Mouse (Mus musculus) E14TG2a.4 (cell line): ENCODE measurements around the gene Vnn3.

Source experiments
- H3K27me3 ChIP-seq: 2 replicates; pipeline ENCODE4 v1.6.1; 2014; ENCODE audit warnings: low read length, control low read depth; ENCODE audit not compliant: insufficient read depth
- H3K36me3 ChIP-seq: 2 replicates; pipeline ENCODE4 v1.6.1; 2014; ENCODE audit warnings: low read length, control low read depth; ENCODE audit not compliant: insufficient read depth
- H3K4me1 ChIP-seq: replicated peaks from 2 replicates; pipeline ENCODE4 v1.6.1; 2014; ENCODE audit warnings: low read depth, low read length, control low read depth
- H3K4me3 ChIP-seq: replicated peaks from 2 replicates; pipeline ENCODE4 v1.5.1; 2014; ENCODE audit warnings: mild to moderate bottlenecking, low read length
- H3K9me3 ChIP-seq: 2 replicates; pipeline ENCODE4 v1.6.1; 2014; ENCODE audit warnings: low read length, control low read depth
- CTCF ChIP-seq: conservative IDR thresholded peaks from 2 replicates; pipeline ENCODE4 v1.5.1; 2014; ENCODE audit warnings: low read length
- NANOG ChIP-seq: IDR thresholded peaks from 2 replicates; pipeline ENCODE4 v1.6.1; 2014; ENCODE audit warnings: borderline replicate concordance, low read length, mixed read lengths
- POU5F1 ChIP-seq: IDR thresholded peaks from 2 replicates; pipeline ENCODE4 v1.6.1; 2014; ENCODE audit warnings: low read length, borderline replicate concordance

The Vnn3 gene

DNA sequence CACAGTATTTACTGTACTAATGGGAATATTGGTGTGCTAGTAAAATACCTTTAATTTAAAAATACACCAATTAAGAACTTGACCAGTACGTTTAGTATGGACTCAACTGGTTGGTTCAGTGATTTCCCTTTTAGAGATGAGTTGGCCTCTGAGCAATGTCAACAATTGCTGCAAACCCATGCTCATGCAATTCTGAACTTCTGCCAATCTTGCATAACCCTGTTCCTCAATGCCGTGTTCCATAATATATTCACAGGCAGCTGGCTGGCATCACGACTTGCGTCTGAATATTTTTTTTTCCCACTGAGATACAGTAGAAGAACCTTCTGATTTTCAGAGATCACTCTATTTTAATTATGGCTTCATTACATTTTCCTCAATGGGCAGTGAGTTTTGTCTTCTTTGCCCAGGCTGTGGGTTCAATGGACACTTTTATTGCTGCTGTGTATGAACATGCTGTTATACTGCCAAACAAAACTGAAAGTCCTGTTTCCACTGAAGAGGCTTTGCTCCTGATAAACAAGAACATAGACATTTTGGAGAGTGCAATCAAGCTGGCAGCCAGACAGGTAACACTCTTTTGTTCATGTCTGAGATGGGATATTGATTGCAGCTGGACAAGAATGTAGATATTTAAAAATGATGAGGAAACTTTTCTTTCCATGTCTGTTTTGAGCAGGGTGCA, at the start of gene Vnn3:
Vnn3 (plus strand) TSS at position 235 of the 685 bp plus-strand sequence.
- Histone ChIP-seq H3K27me3 (no peaks in the 10 kb centered on the region), H3K36me3 (no peaks in the 10 kb centered on the region), H3K4me3 (no peak within 1 kb of the TSS), H3K9me3 (peaks cover 23% of the 10 kb centered on the region), H3K4me1 (no peaks in the 10 kb centered on the region)
- no peak for TF ChIP-seq CTCF
- no peak for TF ChIP-seq POU5F1
- TF ChIP-seq NANOG: no peak

DNA sequence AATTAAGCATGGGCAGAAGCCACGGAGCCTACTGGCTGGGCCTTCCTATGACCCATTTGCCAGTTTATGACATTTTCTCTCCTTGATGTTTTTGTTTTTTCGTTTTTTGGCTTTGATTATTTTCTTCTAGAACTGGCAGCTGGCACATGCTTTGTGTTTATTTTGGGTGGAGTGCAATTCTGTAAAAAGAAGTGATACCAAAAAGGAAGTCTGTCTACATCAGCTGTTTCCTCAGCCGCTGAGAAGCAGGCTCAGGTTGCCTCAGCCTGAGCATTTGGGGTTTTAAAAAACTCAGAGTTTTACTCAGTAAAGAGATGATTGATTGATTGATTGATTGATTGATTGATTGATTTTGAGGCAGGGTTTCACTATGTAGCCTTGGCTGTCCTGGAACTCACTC, 48.4 kb upstream of the Vnn3 start:
- H3K4me1 ChIP-seq: peaks cover 77% of the 10 kb centered on the region
- no peak overlapping the region for H3K4me3 ChIP-seq
- 0 out of 2 replicates have a peak, but pooled peaks cover 3% of the 10 kb centered on the region for H3K27me3 ChIP-seq
- TF ChIP-seq CTCF (no peak), POU5F1 (no peak), NANOG (no peak)
- H3K36me3 ChIP-seq: peaks cover 7% of the 10 kb centered on the region; the same call in 1 of the 2 replicates
- peaks cover 3% of the 10 kb centered on the region; the same call in 1 of the 2 replicates for H3K9me3 ChIP-seq

DNA sequence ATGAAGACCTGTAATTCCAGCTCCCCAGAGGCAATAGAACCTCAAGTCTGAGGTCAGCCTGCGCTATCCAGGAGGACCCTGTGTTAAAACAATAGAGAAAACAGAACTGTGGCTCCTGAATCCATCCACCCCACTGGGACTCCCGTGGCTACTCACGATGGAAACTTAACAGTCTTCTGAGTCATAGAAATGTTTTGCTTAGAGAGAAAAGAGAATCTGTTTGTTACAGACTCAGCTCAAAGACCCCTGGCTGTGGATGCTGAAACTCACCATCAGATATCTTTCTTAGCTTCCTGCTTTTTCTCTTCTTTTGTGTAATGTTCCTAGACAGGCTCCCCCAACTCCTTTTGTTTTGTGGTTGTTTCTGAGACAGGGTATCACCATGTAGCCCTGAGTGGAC, 46.6 kb upstream of the Vnn3 start:
- peaks cover 72% of the 10 kb centered on the region for H3K4me1 ChIP-seq
- H3K4me3 ChIP-seq: no peak overlapping the region
- TF ChIP-seq CTCF: no peak
- TF ChIP-seq NANOG: peak; percentile 83
- no peak for TF ChIP-seq POU5F1
- peaks cover 9% of the 10 kb centered on the region; the same call in 1 of the 2 replicates for H3K36me3 ChIP-seq
- H3K27me3 ChIP-seq: 0 out of 2 replicates have a peak, but pooled peaks cover 3% of the 10 kb centered on the region
- H3K9me3 ChIP-seq: peaks cover 3% of the 10 kb centered on the region; the same call in 1 of the 2 replicates

DNA sequence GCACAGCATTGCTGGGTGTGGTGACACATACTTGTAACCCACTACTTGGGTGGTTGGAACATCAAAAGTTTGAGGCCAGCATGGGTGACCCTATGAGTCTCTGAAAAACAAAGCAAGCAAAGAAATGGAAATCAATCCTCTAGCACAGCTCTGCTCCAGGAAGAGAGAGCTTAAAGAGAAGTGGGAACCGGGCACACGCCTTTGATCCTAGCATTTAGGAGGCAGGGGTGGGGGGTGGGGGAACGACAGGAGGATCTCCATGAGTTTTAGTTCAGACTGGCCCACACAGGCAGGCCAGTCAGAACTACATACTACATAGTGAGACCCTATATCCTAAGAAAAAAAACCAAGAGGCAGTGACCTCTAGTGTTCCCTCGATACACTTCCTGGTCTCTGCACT, 45.1 kb upstream of the Vnn3 start:
- peaks cover 9% of the 10 kb centered on the region; the same call in 1 of the 2 replicates for H3K36me3 ChIP-seq
- H3K4me3 ChIP-seq: 0 out of 2 replicates have a peak overlapping the region, but pooled peaks have one; percentile 3
- peaks cover 72% of the 10 kb centered on the region for H3K4me1 ChIP-seq
- H3K9me3 ChIP-seq: peaks cover 3% of the 10 kb centered on the region; the same call in 1 of the 2 replicates
- no peaks in the 10 kb centered on the region for H3K27me3 ChIP-seq
- TF ChIP-seq CTCF (no peak), NANOG (peak; percentile 92)

DNA sequence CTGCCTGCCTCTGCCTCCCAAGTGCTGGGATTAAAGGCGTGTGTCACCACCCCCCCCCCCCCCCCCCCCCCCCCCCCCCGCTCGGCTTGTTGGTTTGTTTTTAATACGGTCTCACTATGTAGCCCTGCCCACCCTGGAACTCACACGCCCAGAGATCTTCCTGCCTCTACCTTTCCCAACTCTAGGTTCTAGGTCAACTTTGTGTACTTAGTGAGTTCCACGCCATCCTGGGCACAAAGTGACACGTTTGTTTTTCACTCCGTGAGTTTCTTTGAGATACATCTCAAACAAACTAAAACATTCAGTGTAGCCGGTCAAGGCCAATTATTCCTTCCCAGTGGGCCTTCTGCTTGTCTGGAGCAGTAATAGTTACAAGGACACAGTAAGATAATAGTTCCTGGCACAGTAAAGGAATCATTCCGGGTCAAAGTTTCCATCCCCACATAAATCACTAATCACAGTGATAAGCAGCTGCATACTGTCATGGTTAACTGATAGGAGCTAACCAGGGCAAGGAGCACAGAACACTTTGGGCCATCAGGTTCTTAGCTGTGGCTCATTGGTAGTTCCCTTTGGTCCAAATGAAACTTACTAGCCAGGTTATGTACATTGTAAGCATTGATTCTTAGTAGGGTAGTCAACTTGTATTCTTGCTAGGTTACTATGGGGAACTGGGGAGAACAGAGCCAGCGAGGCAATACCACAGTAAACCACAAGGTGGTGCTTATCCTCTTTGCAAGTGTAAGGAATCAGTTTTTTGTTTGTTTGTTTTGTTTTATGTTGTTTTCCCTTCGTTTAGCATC, 39.4 kb upstream of the Vnn3 start:
- no peaks in the 10 kb centered on the region for H3K9me3 ChIP-seq
- H3K36me3 ChIP-seq: 0 out of 2 replicates have a peak, but pooled peaks cover 2% of the 10 kb centered on the region
- H3K4me1 ChIP-seq: peaks cover 62% of the 10 kb centered on the region
- no peaks in the 10 kb centered on the region for H3K27me3 ChIP-seq
- TF ChIP-seq NANOG (no peak), CTCF (peak; percentile 99)
- H3K4me3 ChIP-seq: peak overlapping the region; percentile 67; the same call in 1 of the 2 replicates

DNA sequence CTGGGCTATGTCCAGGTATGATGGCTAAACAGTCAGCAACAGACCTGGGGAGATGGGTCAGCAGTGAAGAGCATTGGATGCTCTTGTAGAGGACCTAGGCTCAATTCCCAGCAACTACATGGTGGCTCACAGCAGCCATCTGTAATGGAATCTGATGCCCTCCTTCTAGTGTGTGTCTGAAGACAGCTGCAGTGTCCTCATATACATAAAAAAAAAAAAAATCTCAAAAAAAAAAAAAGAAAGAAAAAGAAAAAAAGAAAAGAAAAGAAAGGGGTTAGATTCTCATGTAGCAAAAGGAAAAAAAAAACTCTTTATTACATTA, 38.9 kb upstream of the Vnn3 start:
- Histone ChIP-seq H3K9me3 (no peaks in the 10 kb centered on the region), H3K36me3 (0 out of 2 replicates have a peak, but pooled peaks cover 2% of the 10 kb centered on the region), H3K4me1 (peaks cover 56% of the 10 kb centered on the region), H3K4me3 (peak overlapping the region; percentile 67), H3K27me3 (no peaks in the 10 kb centered on the region)
- no peak for TF ChIP-seq POU5F1
- no peak for TF ChIP-seq CTCF
- TF ChIP-seq NANOG: no peak

DNA sequence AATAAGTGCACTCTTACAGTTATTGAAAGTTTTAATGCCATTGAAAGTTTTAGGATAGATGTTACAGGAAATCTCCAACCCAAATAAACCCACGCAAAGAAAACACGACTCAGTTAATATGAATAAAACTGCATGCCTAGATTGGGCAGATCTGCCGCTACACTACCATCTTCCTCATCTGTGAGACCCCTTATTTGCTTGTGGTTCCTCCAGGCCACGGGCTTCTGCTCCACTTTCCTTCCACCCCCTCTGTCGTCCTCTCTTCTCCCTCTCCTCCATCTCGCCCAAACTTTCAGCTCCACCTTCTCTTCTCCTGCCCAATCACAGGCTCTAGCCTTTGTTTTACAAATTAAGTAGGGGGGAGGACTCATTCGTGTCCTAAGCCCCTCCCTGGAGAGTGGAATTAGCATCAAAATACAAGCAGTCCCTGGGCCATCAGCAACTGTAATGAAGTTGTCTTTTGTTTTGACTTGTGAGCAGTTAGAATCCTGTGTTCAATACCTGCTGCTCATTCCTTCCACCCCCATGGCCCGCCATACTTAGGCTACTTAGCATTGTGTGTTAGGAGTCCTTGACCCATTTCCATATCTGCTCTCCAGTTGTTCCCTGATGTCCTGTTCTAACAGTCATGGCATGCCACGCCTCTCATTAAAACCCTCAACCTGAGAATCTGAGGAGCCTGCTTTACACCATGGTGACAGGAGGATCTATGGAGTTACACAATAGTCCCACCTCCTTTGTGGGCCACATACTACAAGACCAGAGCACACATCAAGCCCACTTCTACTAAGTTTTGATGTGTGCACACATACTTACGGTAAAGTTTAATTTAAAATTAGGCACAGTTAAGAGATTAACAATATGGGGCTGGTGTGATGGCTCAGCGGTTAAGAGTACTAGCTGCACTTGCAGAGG, 38.2 kb upstream of the Vnn3 start:
- Histone ChIP-seq H3K9me3 (0 out of 2 replicates have a peak, but pooled peaks cover 5% of the 10 kb centered on the region), H3K4me3 (peak overlapping the region; percentile 67), H3K4me1 (peaks cover 49% of the 10 kb centered on the region), H3K36me3 (0 out of 2 replicates have a peak, but pooled peaks cover 2% of the 10 kb centered on the region), H3K27me3 (no peaks in the 10 kb centered on the region)
- TF ChIP-seq POU5F1: peak; percentile 85
- TF ChIP-seq CTCF: no peak
- peak; percentile 98 for TF ChIP-seq NANOG

DNA sequence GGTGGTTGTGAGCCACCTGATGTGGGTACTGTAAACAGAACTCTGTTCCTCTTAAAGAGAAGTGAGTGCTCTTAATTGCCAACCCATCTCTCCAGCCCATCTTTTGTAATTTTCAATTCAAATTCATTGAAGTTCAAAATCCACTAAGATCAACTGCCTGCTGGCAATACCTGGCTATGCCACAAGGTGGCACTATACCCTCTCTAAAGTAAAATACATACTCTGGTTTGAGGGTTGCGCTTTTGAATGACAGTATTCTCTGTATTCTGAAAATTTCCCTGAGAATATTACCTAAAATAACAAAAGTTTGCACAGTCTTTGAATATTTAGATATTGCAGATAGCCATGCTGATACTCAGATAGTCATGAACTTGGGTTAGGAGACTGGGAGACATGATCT, 36.1 kb upstream of the Vnn3 start:
- no peak overlapping the region for H3K4me3 ChIP-seq
- no peaks in the 10 kb centered on the region for H3K27me3 ChIP-seq
- TF ChIP-seq CTCF (peak; percentile 99), NANOG (no peak)
- H3K36me3 ChIP-seq: peaks cover 4% of the 10 kb centered on the region
- H3K9me3 ChIP-seq: 0 out of 2 replicates have a peak, but pooled peaks cover 5% of the 10 kb centered on the region
- H3K4me1 ChIP-seq: peaks cover 37% of the 10 kb centered on the region
